Mouse (Mus musculus) ES-Bruce4 (cell line): ENCODE data around the gene Capn3.

Experiments used
- CTCF ChIP-seq: IDR thresholded peaks from one replicate; pipeline ENCODE4 v1.8.1; 2011; ENCODE audit warnings: low read depth, low read length
- EP300 ChIP-seq: IDR thresholded peaks from 2 replicates; pipeline ENCODE4 v1.6.1; 2011; ENCODE audit warnings: low read depth, low read length; ENCODE audit not compliant: insufficient read depth
- POLR2A ChIP-seq: IDR thresholded peaks from one replicate; pipeline ENCODE4 v1.8.1; 2011; ENCODE audit warnings: low read length; ENCODE audit not compliant: insufficient read depth

DNA sequence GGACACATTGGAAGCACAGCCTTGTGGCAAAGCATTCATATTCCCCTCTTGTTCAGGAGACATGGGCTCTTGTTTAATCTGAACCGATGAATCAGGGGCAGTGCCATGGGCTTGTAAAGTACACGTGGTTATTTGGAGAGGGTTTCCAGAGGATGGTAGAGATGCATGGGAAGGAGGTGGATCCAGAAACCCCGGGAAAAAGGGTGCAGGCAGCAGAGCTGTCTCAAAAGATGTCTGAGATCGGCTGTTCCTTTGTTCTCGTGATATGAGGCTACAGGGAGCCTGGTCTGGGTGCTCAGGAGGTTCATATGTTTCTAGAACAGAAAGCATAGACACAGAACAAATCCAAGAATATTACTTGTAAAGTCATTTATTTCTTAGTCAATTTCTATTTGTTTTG is 71.0 kb downstream of the Capn3 start:
- TF ChIP-seq CTCF (no peak), POLR2A (no peak), EP300 (no peak)
